Mouse (Mus musculus): ENCODE results near the gene Acr. TPM values are rescaled to one million over a fixed set of nuclear protein-coding genes. Genes with fewer than 3 reads are reported as not detected.

The Acr gene
- polyA plus RNA-seq, 1 experiment from 2014 or later = not detected

DNA sequence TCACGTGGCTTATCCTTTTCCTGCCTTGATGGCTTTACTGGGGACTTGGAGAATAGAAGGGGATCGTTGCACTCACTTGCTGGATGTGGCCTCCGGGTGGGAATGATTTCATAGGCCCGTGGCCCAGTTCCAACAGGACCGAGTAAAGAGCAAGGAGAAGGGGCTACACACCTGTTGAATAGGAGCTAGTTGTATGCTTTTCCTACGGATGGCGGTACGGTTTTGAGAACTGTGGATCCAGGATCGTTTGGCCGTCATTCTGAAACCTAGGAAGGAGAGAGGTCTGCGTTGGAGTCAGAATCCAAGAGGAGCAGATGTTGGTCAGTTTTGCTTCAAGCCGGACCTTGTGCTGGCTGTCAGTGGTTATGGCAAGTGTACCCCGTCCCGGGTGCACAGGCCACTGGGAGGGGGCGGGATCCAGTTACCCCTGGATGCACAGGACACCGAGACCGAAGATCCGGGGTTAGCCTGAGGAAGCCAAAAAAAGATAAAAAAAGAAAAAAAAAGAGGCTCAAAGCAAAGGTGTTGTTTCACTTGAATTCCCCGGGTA, 41.3 kb upstream of the Acr start:
- no peak for ATAC-seq (ENCODE audit: low read depth)
- H3K36me3 ChIP-seq (ENCODE audit: control insufficient read depth, insufficient read depth) = no peaks in the 10 kb centered on the region
- no peaks in the 10 kb centered on the region for H3K9me3 ChIP-seq (replicated peaks; ENCODE audit: control insufficient read depth, low read length)
- no peak overlapping the region for H3K27ac ChIP-seq (ENCODE audit: low read length)
- no peak overlapping the region for H3K4me3 ChIP-seq (ENCODE audit: low read depth, low read length)
- H3K27me3 ChIP-seq (ENCODE audit: control insufficient read depth, insufficient read depth, low read depth, low read length) = peaks cover 6% of the 10 kb centered on the region
- WGBS (ENCODE audit: insufficient replicate concordance) = 83% methylated on average over 19 of the region's 19 CpGs
- H3K4me2 ChIP-seq (ENCODE audit: low read depth, low read length) = no peak overlapping the region
- H3K4me1 ChIP-seq (ENCODE audit: control insufficient read depth, low read depth, low read length) = no peaks in the 10 kb centered on the region
- H3K9ac ChIP-seq (ENCODE audit: low read depth, low read length) = no peak overlapping the region

DNA sequence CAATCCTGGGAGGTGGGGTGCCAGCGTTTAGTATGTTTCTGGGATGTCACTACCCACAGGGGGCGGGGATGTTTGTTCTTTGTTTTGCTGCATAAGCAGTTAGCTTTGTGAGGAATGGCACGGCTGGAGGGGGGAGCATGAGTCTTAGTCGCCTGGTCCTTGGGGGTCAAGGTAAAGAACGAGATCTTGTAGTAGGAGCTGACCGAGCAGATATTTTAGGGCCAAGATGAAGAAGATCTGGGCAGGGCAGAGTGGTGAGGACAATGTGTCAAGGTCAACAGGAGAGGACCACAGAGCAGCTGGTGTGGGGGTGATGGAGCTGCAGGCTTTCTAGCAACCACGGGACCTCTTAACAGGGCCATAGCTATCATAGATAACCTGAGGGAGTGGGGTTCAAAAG, 40.7 kb upstream of the Acr start:
- no peak overlapping the region for H3K4me3 ChIP-seq (ENCODE audit: low read depth, low read length)
- no peaks in the 10 kb centered on the region for H3K36me3 ChIP-seq (ENCODE audit: control insufficient read depth, insufficient read depth)
- no peaks in the 10 kb centered on the region for H3K4me1 ChIP-seq (ENCODE audit: control insufficient read depth, low read depth, low read length)
- H3K9ac ChIP-seq (ENCODE audit: low read depth, low read length) = no peak overlapping the region
- WGBS (ENCODE audit: insufficient replicate concordance) = 69% methylated on average over 7 of the region's 7 CpGs
- no peaks in the 10 kb centered on the region for H3K9me3 ChIP-seq (replicated peaks; ENCODE audit: control insufficient read depth, low read length)
- ATAC-seq (ENCODE audit: low read depth) = no peak
- H3K27me3 ChIP-seq (ENCODE audit: control insufficient read depth, insufficient read depth, low read depth, low read length) = peaks cover 6% of the 10 kb centered on the region
- H3K27ac ChIP-seq (ENCODE audit: low read length) = no peak overlapping the region
- H3K4me2 ChIP-seq (ENCODE audit: low read depth, low read length) = no peak overlapping the region

GRCm38 (mm10) chr15:89528201-89528850, 39.8 kb upstream of the Acr start:
- 79% methylated on average over 18 of the region's 18 CpGs for WGBS (ENCODE audit: insufficient replicate concordance)

DNA sequence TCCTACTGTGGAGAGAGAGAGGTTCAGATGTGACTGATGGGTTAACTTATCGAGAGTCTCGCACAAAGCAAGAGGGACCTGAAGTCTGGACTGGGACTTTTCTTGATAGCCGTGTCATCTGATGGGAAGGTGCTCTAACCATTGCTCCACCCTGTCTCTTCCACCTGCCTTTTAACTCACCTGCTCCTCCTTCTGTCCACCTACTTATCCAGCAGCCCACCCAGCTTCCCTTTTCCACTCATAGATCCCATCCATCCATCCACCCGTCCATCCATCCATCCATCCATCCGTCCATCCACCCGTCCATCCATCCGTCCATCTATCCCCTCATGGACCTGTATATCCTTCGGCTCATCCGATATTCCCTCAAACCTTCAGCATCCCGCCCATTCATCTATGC, 39.2 kb upstream of the Acr start:
- no peak for ATAC-seq (ENCODE audit: low read depth)
- Histone ChIP-seq H3K9ac (ENCODE audit: low read depth, low read length) (no peak overlapping the region), H3K4me3 (ENCODE audit: low read depth, low read length) (no peak overlapping the region), H3K9me3 (replicated peaks; ENCODE audit: control insufficient read depth, low read length) (no peaks in the 10 kb centered on the region), H3K27ac (ENCODE audit: low read length) (no peak overlapping the region), H3K4me1 (ENCODE audit: control insufficient read depth, low read depth, low read length) (no peaks in the 10 kb centered on the region), H3K27me3 (ENCODE audit: control insufficient read depth, insufficient read depth, low read depth, low read length) (no peaks in the 10 kb centered on the region; the same call in 1 of the 2 replicates), H3K36me3 (ENCODE audit: control insufficient read depth, insufficient read depth) (no peaks in the 10 kb centered on the region), H3K4me2 (ENCODE audit: low read depth, low read length) (no peak overlapping the region)
- WGBS (ENCODE audit: insufficient replicate concordance) = 74% methylated on average over 10 of the region's 10 CpGs

More at GRCm38 (mm10) chr15:89528201-89528850, 39.8 kb upstream of the Acr start:
- Histone ChIP-seq H3K4me2 (ENCODE audit: low read depth, low read length) (no peak overlapping the region), H3K27ac (ENCODE audit: low read length) (no peak overlapping the region), H3K27me3 (ENCODE audit: control insufficient read depth, insufficient read depth, low read depth, low read length) (peaks cover 2% of the 10 kb centered on the region), H3K9me3 (replicated peaks; ENCODE audit: control insufficient read depth, low read length) (no peaks in the 10 kb centered on the region), H3K36me3 (ENCODE audit: control insufficient read depth, insufficient read depth) (no peaks in the 10 kb centered on the region), H3K4me1 (ENCODE audit: control insufficient read depth, low read depth, low read length) (no peaks in the 10 kb centered on the region), H3K9ac (ENCODE audit: low read depth, low read length) (no peak overlapping the region), H3K4me3 (ENCODE audit: low read depth, low read length) (no peak overlapping the region)
- no peak for ATAC-seq (ENCODE audit: low read depth)

- Histone ChIP-seq H3K4me3 (ENCODE audit: low read depth, low read length) (no peak overlapping the region), H3K27me3 (ENCODE audit: control insufficient read depth, insufficient read depth, low read depth, low read length) (no peaks in the 10 kb centered on the region), H3K9ac (ENCODE audit: low read depth, low read length) (no peak overlapping the region), H3K36me3 (ENCODE audit: control insufficient read depth, insufficient read depth) (no peaks in the 10 kb centered on the region), H3K27ac (ENCODE audit: low read length) (no peak overlapping the region), H3K4me1 (ENCODE audit: control insufficient read depth, low read depth, low read length) (no peaks in the 10 kb centered on the region), H3K9me3 (replicated peaks; ENCODE audit: control insufficient read depth, low read length) (no peaks in the 10 kb centered on the region), H3K4me2 (ENCODE audit: low read depth, low read length) (no peak overlapping the region)
- 18% methylated on average over 4 of the region's 4 CpGs for WGBS (ENCODE audit: insufficient replicate concordance)
- no peak for ATAC-seq (ENCODE audit: low read depth)
Observed at GRCm38 (mm10) chr15:89530336-89530735, 37.8 kb upstream of the Acr start.

DNA sequence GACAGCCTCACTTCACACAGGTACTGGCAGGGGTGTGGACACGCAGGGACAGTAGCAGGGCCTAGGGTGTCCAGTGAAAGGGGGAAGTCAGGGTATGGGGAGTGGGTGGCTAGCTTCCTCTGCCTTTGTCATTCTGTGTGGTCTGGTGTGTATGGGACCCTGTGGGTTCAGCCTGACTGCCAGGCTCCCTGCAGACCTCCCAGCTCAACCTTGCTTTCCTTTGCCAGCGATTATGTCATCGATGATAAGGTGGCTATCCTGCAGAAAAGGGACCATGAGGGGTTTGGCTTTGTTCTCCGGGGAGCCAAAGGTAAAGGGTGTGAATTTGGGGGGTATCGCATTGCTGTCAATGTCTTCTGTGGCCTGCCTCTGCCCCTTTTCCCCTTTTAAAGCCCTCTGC, 36.7 kb upstream of the Acr start:
- Histone ChIP-seq H3K9ac (ENCODE audit: low read depth, low read length) (no peak overlapping the region), H3K9me3 (replicated peaks; ENCODE audit: control insufficient read depth, low read length) (no peaks in the 10 kb centered on the region), H3K27ac (ENCODE audit: low read length) (no peak overlapping the region), H3K36me3 (ENCODE audit: control insufficient read depth, insufficient read depth) (no peaks in the 10 kb centered on the region), H3K4me1 (ENCODE audit: control insufficient read depth, low read depth, low read length) (no peaks in the 10 kb centered on the region), H3K27me3 (ENCODE audit: control insufficient read depth, insufficient read depth, low read depth, low read length) (no peaks in the 10 kb centered on the region), H3K4me2 (ENCODE audit: low read depth, low read length) (no peak overlapping the region), H3K4me3 (ENCODE audit: low read depth, low read length) (no peak overlapping the region)
- WGBS (ENCODE audit: insufficient replicate concordance) = 73% methylated on average over 5 of the region's 5 CpGs
- no peak for ATAC-seq (ENCODE audit: low read depth)

DNA sequence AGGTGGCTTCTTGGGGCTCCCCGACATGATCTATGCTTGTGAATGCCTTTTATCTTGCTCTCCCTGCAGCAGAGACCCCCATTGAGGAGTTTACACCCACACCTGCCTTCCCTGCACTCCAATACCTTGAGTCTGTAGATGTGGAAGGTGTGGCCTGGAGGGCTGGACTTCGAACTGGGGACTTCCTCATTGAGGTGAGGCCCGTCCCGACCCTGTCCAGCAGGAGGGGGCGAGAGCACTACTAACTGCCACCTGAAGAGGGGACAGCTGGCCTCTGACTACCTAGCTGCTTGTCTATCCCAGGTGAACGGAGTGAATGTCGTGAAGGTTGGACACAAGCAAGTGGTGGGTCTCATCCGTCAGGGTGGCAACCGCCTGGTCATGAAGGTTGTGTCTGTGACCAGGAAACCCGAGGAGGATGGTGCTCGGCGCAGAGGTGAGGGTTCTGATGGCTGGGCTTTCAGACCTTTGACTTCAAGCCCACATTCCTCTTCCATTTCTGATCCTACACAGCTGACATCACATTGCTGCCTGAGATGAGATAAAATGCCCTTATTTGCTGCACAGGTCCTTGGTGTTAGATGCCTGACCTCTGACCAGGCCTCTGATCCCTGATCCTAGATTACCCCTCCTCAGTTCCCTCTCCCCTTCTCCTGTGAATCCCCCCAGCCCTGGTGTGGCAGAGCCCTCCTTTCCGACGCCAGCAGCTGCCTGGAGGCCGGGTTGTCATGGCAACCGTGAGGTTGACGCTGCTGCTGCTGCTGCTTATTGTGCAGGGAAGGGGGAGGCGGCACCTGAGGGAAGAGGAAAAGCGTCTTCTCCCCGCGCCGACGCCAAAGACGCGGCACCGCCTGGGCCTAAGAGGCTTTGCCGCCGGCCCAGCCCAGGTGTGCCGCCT, 35.9 kb upstream of the Acr start:
- no peak overlapping the region for H3K9ac ChIP-seq (ENCODE audit: low read depth, low read length)
- no peak overlapping the region for H3K4me3 ChIP-seq (ENCODE audit: low read depth, low read length)
- no peak for ATAC-seq (ENCODE audit: low read depth)
- 65% methylated on average over 29 of the region's 29 CpGs for WGBS (ENCODE audit: insufficient replicate concordance)
- H3K9me3 ChIP-seq (replicated peaks; ENCODE audit: control insufficient read depth, low read length) = no peaks in the 10 kb centered on the region
- no peaks in the 10 kb centered on the region for H3K27me3 ChIP-seq (ENCODE audit: control insufficient read depth, insufficient read depth, low read depth, low read length)
- no peaks in the 10 kb centered on the region for H3K4me1 ChIP-seq (ENCODE audit: control insufficient read depth, low read depth, low read length)
- H3K27ac ChIP-seq (ENCODE audit: low read length) = no peak overlapping the region
- no peak overlapping the region for H3K4me2 ChIP-seq (ENCODE audit: low read depth, low read length)
- H3K36me3 ChIP-seq (ENCODE audit: control insufficient read depth, insufficient read depth) = no peaks in the 10 kb centered on the region

DNA sequence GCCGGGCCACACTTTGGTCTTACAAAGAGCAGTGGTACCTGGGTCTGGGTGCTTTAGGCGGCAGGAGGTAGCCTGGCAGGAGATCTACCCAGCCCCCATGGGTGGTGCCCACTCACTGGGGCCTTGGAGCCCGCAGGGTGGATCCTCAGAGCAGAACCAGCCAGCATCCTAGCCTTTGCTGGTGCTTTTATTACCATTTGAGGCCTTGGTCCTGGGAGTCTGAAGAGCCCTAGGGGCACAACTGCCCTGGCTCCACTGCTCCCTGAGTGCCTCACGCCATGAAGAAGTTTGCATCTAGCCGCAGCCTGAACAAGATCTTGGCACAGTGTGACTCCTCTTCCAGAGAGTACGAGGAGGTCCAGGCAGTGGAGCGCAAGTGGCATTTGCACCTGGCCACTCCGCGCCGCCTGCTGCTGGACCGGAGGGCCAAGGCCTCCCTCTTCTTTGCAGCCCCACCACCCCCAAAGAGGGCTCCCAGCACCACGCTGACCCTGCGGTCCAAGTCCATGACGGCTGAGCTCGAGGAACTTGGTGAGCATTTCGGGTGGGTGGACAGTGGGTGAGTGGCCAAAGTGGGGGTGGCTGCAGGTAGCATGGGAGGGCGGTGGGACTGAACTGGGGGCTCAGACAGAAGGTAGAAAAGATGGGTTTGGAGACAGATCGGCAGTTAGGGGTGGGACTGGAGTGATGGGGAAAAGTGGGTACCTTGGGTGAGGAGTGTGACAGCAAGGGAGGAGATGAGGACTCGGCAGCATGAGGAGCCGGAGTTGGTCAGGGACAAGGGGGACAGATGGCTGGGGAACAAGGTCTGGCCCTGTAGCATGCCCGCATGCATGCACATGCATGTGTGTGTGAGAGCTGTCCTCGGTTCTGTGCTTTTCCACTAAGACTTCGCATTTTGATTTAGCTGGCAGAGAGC, 34.9 kb upstream of the Acr start:
- Histone ChIP-seq H3K9ac (ENCODE audit: low read depth, low read length) (no peak overlapping the region), H3K27ac (ENCODE audit: low read length) (no peak overlapping the region), H3K9me3 (replicated peaks; ENCODE audit: control insufficient read depth, low read length) (no peaks in the 10 kb centered on the region), H3K4me2 (ENCODE audit: low read depth, low read length) (no peak overlapping the region), H3K36me3 (ENCODE audit: control insufficient read depth, insufficient read depth) (no peaks in the 10 kb centered on the region), H3K4me1 (ENCODE audit: control insufficient read depth, low read depth, low read length) (no peaks in the 10 kb centered on the region), H3K4me3 (ENCODE audit: low read depth, low read length) (no peak overlapping the region), H3K27me3 (ENCODE audit: control insufficient read depth, insufficient read depth, low read depth, low read length) (no peaks in the 10 kb centered on the region)
- 84% methylated on average over 23 of the region's 23 CpGs for WGBS (ENCODE audit: insufficient replicate concordance)
- no peak for ATAC-seq (ENCODE audit: low read depth)
